ENCODE assay signal across 18 mouse cellular contexts in genomic region chr2:155103607-155104006, GRCm38 (mm10). TPM values are rescaled to one million over a fixed set of nuclear protein-coding genes. Genes with fewer than 3 reads are reported as not detected.
A peak's percentile ranks its signal among the peaks of the same experiment; 100 is the strongest.
DNase-seq lines count a peak whose midpoint lies in the region; ATAC-seq and TF ChIP-seq lines count a peak whose summit lies in the region.
"Had no signal": no experiment of that assay in that cellular context is flagged by ENCODE, and none has a peak within 500 bp of the region (broad histone marks: within the 10 kb centered on the region; RNA-seq: fewer than 3 reads in every experiment).

No protein-coding gene starts in this region.

- H3K36me3 ChIP-seq in hindbrain, embryonic 16.5 days (ENCODE audit: control insufficient read depth, insufficient read depth, low read length): no peaks in the 10 kb centered on the region
- no peaks in the 10 kb centered on the region for H3K36me3 ChIP-seq in hindbrain, embryonic 10.5 days
- H3K36me3 ChIP-seq in intestine, embryonic 16.5 days (ENCODE audit: control insufficient read depth, insufficient read depth, low read length): no peaks in the 10 kb centered on the region
- no peaks in the 10 kb centered on the region for H3K36me3 ChIP-seq in midbrain, embryonic 15.5 days (replicated peaks)
- H3K36me3 ChIP-seq in stomach, postnatal 0 days (ENCODE audit: control insufficient read depth, insufficient read depth, low read length): no peaks in the 10 kb centered on the region
- H3K36me3 ChIP-seq: G1E; neural tube, embryonic 13.5 days had no signal

- H3K4me2 ChIP-seq in hindbrain, embryonic 16.5 days (ENCODE audit: low read length): no peak overlapping the region
- H3K4me2 ChIP-seq in intestine, embryonic 16.5 days (ENCODE audit: low read depth, low read length): no peak overlapping the region
- no peak overlapping the region for H3K4me2 ChIP-seq in midbrain, embryonic 15.5 days
- H3K4me2 ChIP-seq in stomach, postnatal 0 days (replicated peaks; ENCODE audit: low read depth): no peak overlapping the region
- H3K4me2 ChIP-seq: lung, embryonic 14.5 days; neural tube, embryonic 13.5 days had no signal

- no peak for TF ChIP-seq POLR2A in brain, embryonic 14.5 days (IDR thresholded peaks at IDR 0.05; ENCODE audit: borderline replicate concordance, extremely low read depth, insufficient read depth, insufficient read length, poor library complexity, severe bottlenecking)

- H3K4me3 ChIP-seq in hindbrain, embryonic 16.5 days (ENCODE audit: low read length): no peak overlapping the region
- no peak overlapping the region for H3K4me3 ChIP-seq in hindbrain, embryonic 10.5 days
- no peak overlapping the region for H3K4me3 ChIP-seq in intestine, embryonic 16.5 days (ENCODE audit: low read length)
- H3K4me3 ChIP-seq in midbrain, embryonic 15.5 days: no peak overlapping the region
- no peak overlapping the region for H3K4me3 ChIP-seq in stomach, postnatal 0 days (ENCODE audit: low read depth, low read length)
- H3K4me3 ChIP-seq: layer of hippocampus, adult 2 months; neural tube, embryonic 13.5 days had no signal

- H3K27ac ChIP-seq in hindbrain, embryonic 16.5 days (ENCODE audit: low read depth, low read length): no peak overlapping the region
- no peak overlapping the region for H3K27ac ChIP-seq in hindbrain, embryonic 10.5 days
- 0 out of 2 replicates have a peak overlapping the region, but pooled peaks have one; percentile 33 for H3K27ac ChIP-seq in intestine, embryonic 16.5 days (ENCODE audit: low read length)
- H3K27ac ChIP-seq in midbrain, embryonic 15.5 days: 0 out of 2 replicates have a peak overlapping the region, but pooled peaks have one; percentile 26
- H3K27ac ChIP-seq in stomach, postnatal 0 days (replicated peaks): no peak overlapping the region
- H3K27ac ChIP-seq: layer of hippocampus, adult 2 months; neural tube, embryonic 13.5 days had no signal

- H3K9ac ChIP-seq in hindbrain, embryonic 16.5 days (ENCODE audit: low read depth, low read length): no peak overlapping the region
- no peak overlapping the region for H3K9ac ChIP-seq in intestine, embryonic 16.5 days (ENCODE audit: low read depth, low read length)
- no peak overlapping the region for H3K9ac ChIP-seq in midbrain, embryonic 15.5 days
- H3K9ac ChIP-seq in stomach, postnatal 0 days (ENCODE audit: low read length): no peak overlapping the region
- H3K9ac ChIP-seq: lung, embryonic 14.5 days; neural tube, embryonic 13.5 days had no signal

- no peaks in the 10 kb centered on the region for H3K9me3 ChIP-seq in hindbrain, embryonic 16.5 days (ENCODE audit: control insufficient read depth, low read length)
- H3K9me3 ChIP-seq in hindbrain, embryonic 10.5 days: no peaks in the 10 kb centered on the region
- H3K9me3 ChIP-seq in intestine, embryonic 16.5 days (ENCODE audit: control insufficient read depth, low read length): no peaks in the 10 kb centered on the region
- no peaks in the 10 kb centered on the region for H3K9me3 ChIP-seq in midbrain, embryonic 15.5 days
- no peaks in the 10 kb centered on the region for H3K9me3 ChIP-seq in stomach, postnatal 0 days (ENCODE audit: control insufficient read depth, low read length)
- H3K9me3 ChIP-seq: neural tube, embryonic 13.5 days had no signal

- TF ChIP-seq EP300 in stomach, postnatal 0 days (optimal IDR thresholded peaks at IDR 0.05): no peak

- no peaks in the 10 kb centered on the region for H3K27me3 ChIP-seq in hindbrain, embryonic 16.5 days (replicated peaks; ENCODE audit: control insufficient read depth, insufficient read depth, low read length)
- no peaks in the 10 kb centered on the region for H3K27me3 ChIP-seq in hindbrain, embryonic 10.5 days (ENCODE audit: insufficient read depth, poor library complexity, severe bottlenecking)
- no peaks in the 10 kb centered on the region for H3K27me3 ChIP-seq in intestine, embryonic 16.5 days (replicated peaks; ENCODE audit: control insufficient read depth, insufficient read depth, low read length)
- H3K27me3 ChIP-seq in midbrain, embryonic 15.5 days (replicated peaks): no peaks in the 10 kb centered on the region
- no peaks in the 10 kb centered on the region for H3K27me3 ChIP-seq in stomach, postnatal 0 days (ENCODE audit: control insufficient read depth, insufficient read depth, low read length)
- H3K27me3 ChIP-seq: neural tube, embryonic 13.5 days had no signal

- DNase-seq in hindbrain, embryonic 10.5 days (ENCODE audit: low spot score): no peak
- DNase-seq in brain, embryonic 14.5 days (ENCODE audit: low read depth): peak; percentile 56
- DNase-seq in stomach, postnatal 0 days (ENCODE audit: low spot score): no peak
- no peak for DNase-seq in right cerebral cortex, postnatal 4 days
- DNase-seq in neural tube, embryonic 10.5 days (ENCODE audit: extremely low spot score, low spot score): no peak
- DNase-seq: B cell, adult 2 months; embryo, embryonic 11 days; heart, adult 18-20 months; heart, postnatal 14 days; kidney, adult 18-20 months; lung, embryonic 14.5 days; thymus, postnatal 14 days had no signal

- TF ChIP-seq CTCF in brain, embryonic 14.5 days (IDR thresholded peaks at IDR 0.05; ENCODE audit: borderline replicate concordance, extremely low read depth, insufficient read depth, insufficient read length): no peak
- no peak for TF ChIP-seq CTCF in stomach, postnatal 0 days (IDR thresholded peaks at IDR 0.05; ENCODE audit: low read depth)

- ATAC-seq in hindbrain, embryonic 16.5 days: peak; percentile 61
- ATAC-seq in intestine, embryonic 16.5 days: no peak
- no peak for ATAC-seq in midbrain, embryonic 15.5 days (replicated peaks)
- no peak for ATAC-seq in stomach, postnatal 0 days (ENCODE audit: low FRiP score, low TSS enrichment)

- 56% methylated on average over 6 of the region's 6 CpGs for WGBS in hindbrain, embryonic 16.5 days
- 82% methylated on average over 6 of the region's 6 CpGs for WGBS in hindbrain, embryonic 10.5 days
- WGBS in intestine, embryonic 16.5 days: 71% methylated on average over 6 of the region's 6 CpGs
- WGBS in midbrain, embryonic 15.5 days: 39% methylated on average over 6 of the region's 6 CpGs
- WGBS in stomach, postnatal 0 days: 81% methylated on average over 6 of the region's 6 CpGs

- H3K4me1 ChIP-seq in hindbrain, embryonic 16.5 days (ENCODE audit: control insufficient read depth, insufficient read depth, low read depth, low read length): no peaks in the 10 kb centered on the region
- no peaks in the 10 kb centered on the region; the same call in 1 of the 2 replicates for H3K4me1 ChIP-seq in hindbrain, embryonic 10.5 days (replicated peaks)
- 0 out of 2 replicates have a peak, but pooled peaks cover 10% of the 10 kb centered on the region for H3K4me1 ChIP-seq in intestine, embryonic 16.5 days (ENCODE audit: control insufficient read depth, insufficient read depth, low read length)
- 0 out of 2 replicates have a peak, but pooled peaks cover 4% of the 10 kb centered on the region for H3K4me1 ChIP-seq in midbrain, embryonic 15.5 days
- H3K4me1 ChIP-seq in stomach, postnatal 0 days (replicated peaks; ENCODE audit: control insufficient read depth, insufficient read depth): no peaks in the 10 kb centered on the region
- H3K4me1 ChIP-seq: neural tube, embryonic 13.5 days had no signal

RNA-seq across cellular contexts. Expression of gene Ahcy, which starts 29.3 kb away (rescaled TPM):
- polyA plus RNA-seq in hindbrain, embryonic 16.5 days (2015; fragmentation: Nextera tagmentation; extraction: Ambion mirVana): 33.3 and 36.6 TPM in 2 replicates
- polyA plus RNA-seq in hindbrain, embryonic 10.5 days (2016; fragmentation: Nextera tagmentation; extraction: Ambion mirVana): 85.0 and 105 TPM in 2 replicates
- 73.0 and 87.3 TPM in 2 replicates for polyA plus RNA-seq in brain, embryonic 14.5 days (2012; rRNA removed)
- polyA plus RNA-seq in intestine, embryonic 16.5 days (2015; fragmentation: Nextera tagmentation; extraction: Ambion mirVana): 111 and 118 TPM in 2 replicates
- 34.5 and 38.8 TPM in 2 replicates for polyA plus RNA-seq in midbrain, embryonic 15.5 days (2015; fragmentation: Nextera tagmentation; extraction: Ambion mirVana)
- 23.8 and 25.2 TPM in 2 replicates for polyA plus RNA-seq in stomach, postnatal 0 days (2015; fragmentation: Nextera tagmentation; extraction: Ambion mirVana)

RNA-seq across cellular contexts. Expression of gene Itch, which starts 29.7 kb away (rescaled TPM):
- polyA plus RNA-seq in hindbrain, embryonic 16.5 days (2015; fragmentation: Nextera tagmentation; extraction: Ambion mirVana): 33.6 and 37.9 TPM in 2 replicates
- polyA plus RNA-seq in hindbrain, embryonic 10.5 days (2016; fragmentation: Nextera tagmentation; extraction: Ambion mirVana): 50.9 and 55.8 TPM in 2 replicates
- polyA plus RNA-seq in brain, embryonic 14.5 days (2012; rRNA removed): 20.5 and 26.6 TPM in 2 replicates
- polyA plus RNA-seq in intestine, embryonic 16.5 days (2015; fragmentation: Nextera tagmentation; extraction: Ambion mirVana): 40.3 and 41.3 TPM in 2 replicates
- 43.2 and 47.9 TPM in 2 replicates for polyA plus RNA-seq in midbrain, embryonic 15.5 days (2015; fragmentation: Nextera tagmentation; extraction: Ambion mirVana)
- polyA plus RNA-seq in stomach, postnatal 0 days (2015; fragmentation: Nextera tagmentation; extraction: Ambion mirVana): 17.6 and 18.4 TPM in 2 replicates

Comparison
In these comparisons a context has a peak if more than half of its experiments do, and no peak if none do; other contexts are left out.
1. H3K27ac ChIP-seq: peak in intestine, embryonic 16.5 days (single experiment) and midbrain, embryonic 15.5 days (single experiment); none in hindbrain, embryonic 16.5 days (single experiment), hindbrain, embryonic 10.5 days (single experiment) and stomach, postnatal 0 days (single experiment).